Mouse (Mus musculus): ENCODE data around the gene Olfr807.

The Olfr807 gene

DNA sequence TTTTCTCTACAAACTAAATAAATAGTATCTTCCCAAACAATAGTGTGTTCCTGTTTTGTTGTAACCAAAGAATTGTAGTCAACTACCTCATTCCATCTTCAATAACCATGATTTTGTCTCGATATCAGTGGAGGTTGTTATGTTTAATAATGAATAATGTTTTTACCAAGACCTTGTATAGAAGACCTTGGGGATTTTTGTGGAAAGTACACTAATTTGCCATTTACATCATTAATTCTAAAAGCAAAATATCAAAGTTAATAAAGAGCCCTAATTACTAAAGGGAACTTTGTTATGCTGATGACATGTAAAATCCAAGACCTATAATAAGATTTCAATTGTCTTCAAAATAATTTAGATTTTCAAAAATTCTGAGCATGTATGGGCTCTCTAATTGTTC lies at the start of gene Olfr807:
Gene Olfr807 (minus strand): TSS at position 101 of the 400 bp plus-strand sequence.
- no peak for DNase-seq (ENCODE audit: low spot score in 2 of 2)

- DNase-seq (ENCODE audit: low spot score in 2 of 2): no peak
Observed at GRCm38 (mm10) chr10:129804296-129804695, 46.7 kb upstream of the Olfr807 start, which contains the start of gene Olfr811. Olfr811 (minus strand) TSS chr10:129804396.

- DNase-seq (ENCODE audit: low spot score in 2 of 2): no peak
Observed at GRCm38 (mm10) chr10:129794817-129795216, 37.2 kb upstream of the Olfr807 start, which contains the start of gene Olfr810. Olfr810 (minus strand) TSS chr10:129794917.

DNA sequence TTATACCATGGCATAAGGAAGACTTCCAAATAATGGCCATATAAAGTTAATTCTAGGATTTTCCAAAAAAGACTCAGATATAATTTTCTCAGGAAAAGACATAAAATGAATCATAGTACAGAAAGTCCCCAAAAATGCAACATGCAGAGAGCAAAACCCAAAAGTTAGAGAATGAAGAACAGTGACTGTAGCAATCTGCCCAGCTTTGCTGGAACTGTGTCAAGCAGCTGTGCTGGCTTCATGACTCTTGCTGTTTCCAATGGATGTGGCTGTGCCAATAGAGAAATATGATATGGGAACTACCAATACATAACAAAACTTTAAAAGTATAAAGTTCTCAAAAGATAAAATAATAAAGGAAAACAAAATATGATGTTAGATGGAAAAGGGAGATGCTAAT lies 20.5 kb upstream of the Olfr807 start:
- DNase-seq (ENCODE audit: low spot score in 2 of 2): no peak

GRCm38 (mm10) chr10:129774338-129774737 lies 16.7 kb upstream of the Olfr807 start, which contains the start of gene Olfr809:
Olfr809 (plus strand) TSS chr10:129774638.
- DNase-seq (ENCODE audit: low spot score in 2 of 2): no peak

DNA sequence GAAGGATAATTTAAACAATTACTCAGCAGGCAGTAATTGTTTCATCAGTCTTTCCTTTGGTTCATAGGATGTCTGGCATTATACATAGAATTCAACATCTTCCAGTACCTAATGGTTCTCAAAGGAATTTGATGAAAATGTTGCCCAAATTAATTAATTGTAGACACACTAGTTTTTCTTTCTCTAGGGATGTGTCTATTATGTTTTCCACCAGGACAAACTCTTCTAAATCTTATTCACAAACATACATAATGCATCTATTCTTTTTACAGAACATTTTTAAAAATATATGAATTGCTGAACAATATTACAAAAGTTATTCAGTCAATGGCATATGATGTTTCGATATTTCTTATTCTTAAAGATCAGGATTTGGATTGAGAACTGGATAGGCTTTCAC lies 7.6 kb upstream of the Olfr807 start, which contains the start of gene Olfr808:
Gene Olfr808 (plus strand): TSS at position 301 of the 400 bp plus-strand sequence.
- DNase-seq (ENCODE audit: low spot score in 2 of 2): no peak

- DNase-seq (ENCODE audit: low spot score in 2 of 2): no peak
Observed at GRCm38 (mm10) chr10:129741821-129742220, 15.8 kb downstream of the Olfr807 start, which contains the start of gene Olfr806. Olfr806 (minus strand) TSS chr10:129741921.

DNA sequence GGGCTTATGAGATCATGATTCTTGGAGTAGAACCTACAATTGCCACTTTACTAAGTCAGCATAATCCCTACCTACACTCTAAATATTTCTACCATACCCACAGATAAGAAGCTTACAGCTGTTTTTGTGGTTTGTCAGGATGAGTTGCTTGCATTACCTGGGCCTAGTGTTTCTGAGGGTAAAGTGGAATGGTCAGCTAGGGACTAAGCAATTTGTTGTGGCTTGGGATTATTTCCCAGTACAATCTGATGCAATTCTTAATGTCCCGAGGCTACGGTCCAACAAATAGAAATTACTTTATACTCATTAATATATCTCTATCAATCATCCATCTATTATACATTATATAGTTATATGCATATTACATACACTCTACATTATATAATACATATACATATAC lies 28.3 kb downstream of the Olfr807 start, which contains the start of gene Olfr805:
Gene Olfr805 (minus strand): TSS at position 101 of the 400 bp plus-strand sequence.
- DNase-seq (ENCODE audit: low spot score in 2 of 2): no peak

Data from urinary bladder, postnatal 4 days (tissue).